Mouse (Mus musculus) kidney, postnatal 10 days (tissue): ENCODE measurements around the gene Syne3.

Experiments
- DNase-seq: peaks from one replicate; pipeline ENCODE4 v3.0.0; 2021; ENCODE audit warnings: mixed read lengths

Syne3 gene

DNA sequence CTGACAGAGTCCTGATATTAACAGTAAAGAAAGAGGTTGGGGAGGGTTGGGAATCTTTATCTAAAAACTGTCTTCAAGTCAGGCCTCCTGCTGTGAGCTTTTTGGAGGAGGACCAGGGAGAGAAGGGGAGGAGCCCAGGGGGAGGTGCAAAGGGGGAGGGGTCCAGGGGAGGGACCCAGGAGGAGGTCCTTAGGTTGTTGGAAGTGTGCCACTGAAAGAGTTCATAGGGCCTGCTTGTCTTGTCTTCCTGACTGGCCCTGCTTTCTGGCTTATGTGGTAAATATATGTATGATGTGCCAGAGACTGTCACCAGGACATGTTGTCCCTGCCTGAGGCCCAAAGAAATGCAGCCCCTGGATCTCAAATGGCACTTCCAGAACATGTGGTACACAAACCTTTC is 49.2 kb downstream of the Syne3 start:
- no peak for DNase-seq

- DNase-seq: no peak
Measured at GRCm38 (mm10) chr12:104959966-104960365, 49.6 kb downstream of the Syne3 start.

- peak; percentile 60 for DNase-seq
Measured at GRCm38 (mm10) chr12:104958263-104958662, 51.3 kb downstream of the Syne3 start.

DNA sequence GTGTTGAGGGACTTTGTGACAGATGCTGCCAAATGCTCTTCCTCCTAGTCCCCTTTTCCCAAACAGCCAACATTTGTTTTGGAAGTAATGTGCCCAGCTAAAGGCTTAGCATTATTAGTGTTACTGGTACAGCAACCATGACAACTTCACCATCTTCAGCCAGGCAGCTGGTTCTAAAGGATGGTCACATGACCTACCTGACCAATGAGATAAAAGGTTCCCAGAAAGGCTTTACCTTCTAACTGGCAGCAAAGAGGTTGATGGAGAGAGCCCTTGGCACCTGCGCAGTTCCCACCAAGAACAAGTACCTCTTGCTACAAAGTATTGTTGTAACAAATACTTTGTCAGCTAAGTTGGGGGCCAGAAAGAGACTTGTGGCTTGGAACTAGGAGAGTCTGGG is 52.4 kb downstream of the Syne3 start:
- no peak for DNase-seq

- DNase-seq: no peak
Measured at GRCm38 (mm10) chr12:104956406-104956805, 53.2 kb downstream of the Syne3 start.

GRCm38 (mm10) chr12:104955003-104955800 is 54.4 kb downstream of the Syne3 start:
- DNase-seq: peak; percentile 85

DNA sequence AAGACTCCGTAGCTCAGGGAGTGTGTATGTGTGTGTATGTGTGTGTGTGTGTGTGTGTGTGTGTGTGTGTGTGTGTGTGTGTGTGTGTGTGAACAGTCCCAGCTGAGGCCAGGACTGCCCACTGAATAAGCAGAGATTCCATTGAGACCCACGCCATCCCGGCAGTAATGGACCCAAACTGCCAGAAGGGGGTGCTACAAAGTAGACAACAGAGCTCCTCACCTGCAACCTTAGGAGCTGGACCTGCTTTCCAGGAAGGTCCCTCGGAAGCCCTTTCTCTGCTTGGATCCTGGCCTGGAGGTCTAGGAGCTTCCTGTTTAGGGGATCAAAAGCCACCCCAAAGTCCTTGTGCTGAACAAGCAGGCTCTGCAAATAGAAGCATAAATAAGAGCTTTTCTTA is 55.7 kb downstream of the Syne3 start:
- DNase-seq: peak; percentile 79

DNA sequence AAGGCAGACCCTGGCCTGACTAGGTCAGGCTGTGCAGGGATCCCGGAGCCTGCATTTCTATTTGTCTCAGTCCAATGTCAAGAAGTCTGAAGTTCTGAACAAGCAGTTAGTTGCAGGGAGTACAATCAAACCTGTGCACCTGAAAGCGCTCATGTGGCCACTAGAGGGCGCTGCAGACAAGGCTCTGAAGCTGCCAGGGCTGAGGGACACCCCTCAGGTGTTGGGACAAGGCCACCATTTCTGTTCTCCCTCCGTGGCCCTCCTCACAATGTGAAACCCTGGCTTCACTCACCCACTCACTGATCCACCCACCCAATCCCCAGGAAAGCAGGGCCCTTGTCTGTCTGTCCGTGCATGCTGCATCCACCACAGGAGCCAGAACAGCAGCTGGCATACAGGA is 57.2 kb downstream of the Syne3 start:
- DNase-seq: peak; percentile 92

- no peak for DNase-seq
Measured at GRCm38 (mm10) chr12:104947911-104948310, 61.7 kb downstream of the Syne3 start.

DNA sequence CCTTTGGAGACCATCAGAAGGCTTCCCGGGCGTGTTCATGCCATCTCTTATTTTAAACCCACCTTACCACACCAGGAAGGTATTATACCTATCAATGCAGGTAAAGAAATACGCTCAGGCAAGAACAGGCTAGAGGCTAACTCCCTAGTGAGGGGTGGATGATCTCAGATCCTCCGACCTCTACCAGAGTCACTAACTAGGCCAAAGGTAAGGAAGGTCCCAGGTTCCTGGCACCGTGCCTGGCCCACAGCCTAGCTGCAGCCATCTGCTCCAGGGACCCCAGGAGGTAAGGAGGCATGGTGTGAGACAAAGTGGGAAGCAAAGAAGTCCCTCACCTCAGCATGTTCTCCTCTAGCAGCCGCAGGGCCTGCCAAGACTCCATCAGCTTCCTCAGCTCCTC is 63.4 kb downstream of the Syne3 start:
- DNase-seq: peak; percentile 50

GRCm38 (mm10) chr12:104940466-104940865 is 69.1 kb downstream of the Syne3 start:
- DNase-seq: no peak

GRCm38 (mm10) chr12:104940027-104940386 is 69.6 kb downstream of the Syne3 start:
- DNase-seq: no peak

DNA sequence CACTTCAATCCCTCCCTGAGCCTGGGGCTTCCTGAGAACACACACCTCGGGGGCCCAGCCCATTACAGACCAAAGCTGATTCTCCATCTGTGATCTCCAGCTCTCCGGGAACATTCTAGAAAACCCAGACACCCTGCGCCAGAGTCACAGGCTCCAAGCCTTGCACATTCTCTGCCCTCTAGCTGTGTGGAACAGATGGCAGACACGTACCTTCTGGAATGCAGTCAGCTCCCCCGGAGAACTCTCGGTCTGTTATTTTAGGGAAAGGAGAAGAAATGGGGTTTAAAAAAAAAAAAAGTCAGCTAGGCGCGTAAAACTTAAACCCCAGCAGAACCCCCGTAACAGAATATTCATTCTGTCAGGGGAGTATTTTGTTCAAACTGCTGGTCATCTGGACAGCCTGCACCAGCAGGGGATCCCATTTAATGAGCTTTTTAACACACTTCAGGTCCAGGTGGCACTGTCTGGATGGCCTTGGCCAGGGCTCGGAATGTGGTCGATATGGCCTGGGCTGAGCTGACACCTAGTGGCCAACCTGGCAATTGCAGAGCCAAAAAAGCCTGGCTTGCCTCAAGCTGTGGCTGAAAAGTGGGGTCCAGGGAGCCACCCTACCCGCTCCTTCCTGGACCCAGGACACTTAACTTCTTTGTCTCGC is 70.1 kb downstream of the Syne3 start:
- DNase-seq: peak; percentile 87

GRCm38 (mm10) chr12:104938935-104939334 is 70.7 kb downstream of the Syne3 start:
- DNase-seq: peak; percentile 31

DNA sequence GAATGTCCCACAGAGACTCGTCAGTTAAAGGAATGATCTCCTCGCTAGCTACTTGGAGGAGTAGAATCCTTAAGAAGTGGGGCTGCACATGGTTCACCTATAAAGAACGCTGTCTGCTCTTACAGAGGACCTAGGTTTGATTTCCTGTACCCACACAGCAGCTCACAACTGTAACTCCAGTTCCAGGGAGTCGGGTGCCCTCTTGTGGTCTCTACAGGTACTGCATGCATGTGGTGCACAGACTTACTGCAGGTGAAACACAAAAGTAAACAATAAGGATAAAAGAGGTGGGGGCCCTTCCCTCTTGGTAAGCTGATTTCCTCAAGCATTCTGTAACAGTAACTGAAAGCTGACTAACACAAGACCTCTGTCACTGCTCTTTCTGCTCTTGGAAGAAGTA is 73.4 kb downstream of the Syne3 start:
- peak; percentile 66 for DNase-seq

DNA sequence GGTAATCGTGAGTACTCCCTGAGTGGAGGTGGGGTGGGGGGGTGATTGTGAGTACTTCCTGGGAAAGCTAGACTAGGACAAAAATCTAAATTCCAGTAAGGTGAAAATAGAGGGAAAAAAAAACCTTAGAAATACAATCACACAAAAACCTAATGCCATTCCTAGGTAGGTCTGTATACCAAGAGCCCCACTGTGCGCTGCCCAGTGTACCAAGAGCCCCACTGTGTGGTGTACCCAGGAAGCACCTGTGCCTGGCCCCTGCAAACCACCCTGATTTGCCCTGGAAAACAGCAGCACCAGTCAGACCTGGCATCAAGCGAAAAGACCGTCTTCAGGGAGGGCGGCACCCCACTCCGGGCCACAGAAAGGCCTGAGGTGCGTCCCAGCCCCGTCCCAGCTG is 74.5 kb downstream of the Syne3 start:
- no peak for DNase-seq

GRCm38 (mm10) chr12:104933800-104934199 is 75.8 kb downstream of the Syne3 start:
- DNase-seq: no peak

GRCm38 (mm10) chr12:104933217-104933616 is 76.4 kb downstream of the Syne3 start:
- peak; percentile 45 for DNase-seq

GRCm38 (mm10) chr12:104925765-104926164 is 83.8 kb downstream of the Syne3 start:
- no peak for DNase-seq

DNA sequence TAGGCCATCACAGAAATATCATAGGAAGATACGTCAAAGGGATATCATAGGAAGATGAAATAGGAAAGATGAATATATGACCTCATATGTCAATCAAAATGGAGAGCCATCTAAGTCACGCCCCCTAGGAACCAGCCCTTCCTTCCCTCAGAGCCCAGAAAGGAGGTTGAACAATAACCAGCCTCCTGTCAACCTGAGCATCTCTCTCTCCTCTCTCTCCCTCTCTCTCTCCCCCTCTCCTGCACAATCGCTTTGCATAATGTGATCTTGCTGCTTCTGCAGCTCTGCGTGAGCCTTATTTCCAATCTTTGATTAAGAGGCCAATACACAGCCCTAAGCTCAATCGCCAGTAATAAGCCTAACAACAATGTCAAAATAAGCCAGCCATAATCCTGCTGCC is 84.6 kb downstream of the Syne3 start:
- no peak for DNase-seq

GRCm38 (mm10) chr12:104924546-104924945 is 85.1 kb downstream of the Syne3 start:
- no peak for DNase-seq

GRCm38 (mm10) chr12:104923948-104924388 is 85.6 kb downstream of the Syne3 start:
- peak; percentile 40 for DNase-seq

DNA sequence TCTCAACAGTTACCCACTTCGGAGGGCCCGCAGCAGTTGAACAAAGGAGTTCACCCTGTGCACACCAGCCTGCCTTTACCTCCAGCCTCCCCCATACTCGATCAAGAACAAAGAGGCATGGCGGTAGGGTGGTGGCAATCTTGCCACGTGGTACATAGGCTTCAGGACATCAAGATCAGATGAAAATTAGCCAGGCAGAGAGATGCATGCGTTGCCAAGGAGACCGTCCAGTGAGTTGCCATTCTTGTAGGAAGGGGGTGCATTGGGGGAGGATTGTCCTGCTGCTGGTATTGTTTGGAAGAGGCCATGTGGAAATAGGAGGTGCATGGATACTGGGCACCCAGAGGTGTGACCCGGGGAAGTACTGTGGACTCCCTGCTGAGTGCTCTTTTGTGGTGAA is 87.0 kb downstream of the Syne3 start:
- no peak for DNase-seq

- DNase-seq: no peak
Measured at GRCm38 (mm10) chr12:104921071-104921470, 88.5 kb downstream of the Syne3 start.

- DNase-seq: no peak
Measured at GRCm38 (mm10) chr12:104919247-104919646, 90.4 kb downstream of the Syne3 start.
